Mouse (Mus musculus) kidney, postnatal 25 days (tissue): ENCODE data around the gene Prkag2.

Experiments
- DNase-seq, 2 experiments: peaks; one replicate each; pipeline ENCODE4 v3.0.0; 2021; ENCODE audit warnings: mixed read lengths in 2 of 2

The Prkag2 gene

GRCm38 (mm10) chr5:24963776-24964175, 136.7 kb downstream of the Prkag2 start:
- DNase-seq: peak; percentile 49 to 81

- peak; percentile 32 to 86 for DNase-seq
Observed at GRCm38 (mm10) chr5:24960791-24961190, 139.7 kb downstream of the Prkag2 start.

- DNase-seq: no peak
Observed at GRCm38 (mm10) chr5:24959758-24960157, 140.7 kb downstream of the Prkag2 start.

GRCm38 (mm10) chr5:24958596-24958995, 141.8 kb downstream of the Prkag2 start:
- DNase-seq: no peak

- peak in 1 of 2 experiments; percentile 61 for DNase-seq
Observed at GRCm38 (mm10) chr5:24956891-24957290, 143.6 kb downstream of the Prkag2 start.

GRCm38 (mm10) chr5:24952842-24953741, 147.3 kb downstream of the Prkag2 start:
- peak; percentile 18 to 55 for DNase-seq

GRCm38 (mm10) chr5:24952212-24952611, 148.2 kb downstream of the Prkag2 start:
- no peak for DNase-seq

- no peak for DNase-seq
Observed at GRCm38 (mm10) chr5:24950891-24951574, 149.4 kb downstream of the Prkag2 start.

GRCm38 (mm10) chr5:24950039-24950438, 150.4 kb downstream of the Prkag2 start:
- DNase-seq: no peak

- DNase-seq: no peak
Observed at GRCm38 (mm10) chr5:24938046-24938822, 162.2 kb downstream of the Prkag2 start.

- DNase-seq: no peak
Observed at GRCm38 (mm10) chr5:24936451-24936850, 164.0 kb downstream of the Prkag2 start.

- DNase-seq: peak; percentile 49 to 80
Observed at GRCm38 (mm10) chr5:24935446-24935845, 165.0 kb downstream of the Prkag2 start.

GRCm38 (mm10) chr5:24933760-24934159, 166.7 kb downstream of the Prkag2 start:
- no peak for DNase-seq

- DNase-seq: peak; percentile 23 to 70
Observed at GRCm38 (mm10) chr5:24931578-24932185, 168.8 kb downstream of the Prkag2 start.

- peak; percentile 21 to 54 for DNase-seq
Observed at GRCm38 (mm10) chr5:24930831-24931577, 169.4 kb downstream of the Prkag2 start.

GRCm38 (mm10) chr5:24928816-24929215, 171.6 kb downstream of the Prkag2 start:
- no peak for DNase-seq

GRCm38 (mm10) chr5:24927706-24928105, 172.7 kb downstream of the Prkag2 start:
- no peak for DNase-seq

- peak; percentile 50 to 52 for DNase-seq
Observed at GRCm38 (mm10) chr5:24919155-24919554, 181.3 kb downstream of the Prkag2 start.

- no peak for DNase-seq
Observed at GRCm38 (mm10) chr5:24916511-24916910, 183.9 kb downstream of the Prkag2 start.

- DNase-seq: peak in 1 of 2 experiments; percentile 13
Observed at GRCm38 (mm10) chr5:24915119-24915518, 185.3 kb downstream of the Prkag2 start.

GRCm38 (mm10) chr5:24913656-24914055, 186.8 kb downstream of the Prkag2 start:
- DNase-seq: peak in 1 of 2 experiments; percentile 12
